Mouse (Mus musculus) spleen, adult 2 months (tissue): ENCODE measurements at regions not wholly inside any gene's neighbourhood (a gene's known extent, or its start where the extent isn't known, plus 50 kb on each side); places are given as distances from the start of the nearest gene placed in this dataset.

Experiments
- CTCF ChIP-seq: fragments of 200-500 bp; IDR thresholded peaks from 2 replicates; pipeline ENCODE4 v1.5.1; 2011; ENCODE audit warnings: mild to moderate bottlenecking, inconsistent platforms; ENCODE audit not compliant: insufficient read depth, insufficient read length, insufficient replicate concordance; ENCODE audit errors: extremely low read depth
- POLR2A ChIP-seq: fragments of 200-500 bp; IDR thresholded peaks from 2 replicates; pipeline ENCODE4 v1.6.1; 2011; ENCODE audit warnings: low read depth, low read length, inconsistent platforms

DNA sequence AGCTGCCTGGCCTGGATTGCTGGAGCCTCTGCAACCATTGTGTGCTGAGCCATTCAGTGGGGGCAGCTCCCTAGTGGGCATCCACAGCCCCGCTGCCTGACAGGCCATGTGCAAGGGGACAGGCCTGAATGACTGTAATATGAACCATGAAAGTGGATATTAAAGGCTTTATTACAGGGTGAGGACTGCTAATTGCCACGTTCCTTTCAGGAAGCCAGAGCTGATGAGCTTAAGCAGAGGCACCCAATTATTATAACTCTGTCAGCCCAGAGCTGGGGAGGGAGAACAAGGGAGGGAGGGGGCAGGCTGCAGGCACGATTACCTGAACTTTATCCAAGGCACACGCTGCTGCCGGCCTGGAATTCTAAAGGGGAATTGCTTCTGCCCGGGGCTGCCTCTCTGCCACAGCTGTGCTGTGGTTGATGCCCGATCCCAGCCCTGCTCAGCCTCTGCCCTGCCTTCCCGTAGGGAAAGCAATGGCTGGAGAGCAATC lies 172.5 kb upstream of the Sdk2 start:
- TF ChIP-seq CTCF = no peak
- no peak for TF ChIP-seq POLR2A
